ENCODE assay signal across 8 mouse cellular contexts in the genomic region with DNA sequence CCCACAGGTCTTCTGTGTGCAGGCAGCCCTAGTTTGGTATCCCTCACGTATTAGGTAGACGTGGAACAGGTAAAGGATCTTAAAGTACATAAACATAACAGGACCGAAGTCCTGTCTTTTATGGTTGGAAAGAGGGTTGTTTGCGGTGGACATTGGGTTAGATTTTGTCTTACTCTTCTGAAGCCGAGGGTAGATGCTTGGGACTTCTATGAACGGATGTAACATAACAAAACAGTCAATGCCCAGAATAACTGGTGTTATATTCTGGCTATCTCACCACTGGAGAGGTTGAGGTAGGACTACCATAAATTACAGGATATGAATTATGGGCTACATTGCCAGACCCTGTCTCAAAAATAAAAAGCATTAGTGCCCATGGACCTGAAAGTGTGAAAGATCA. TPM values are rescaled to one million over a fixed set of nuclear protein-coding genes. Genes with fewer than 3 reads are reported as not detected.
DNase-seq lines count a peak whose midpoint lies in the region; ATAC-seq and TF ChIP-seq lines count a peak whose summit lies in the region.

TSS of gene Rpp21 (minus strand) at position 101 of the 400 bp plus-strand sequence.

- H3K4me1 ChIP-seq in kidney, postnatal 0 days (replicated peaks; ENCODE audit: insufficient read depth, low read length) = 0 out of 2 replicates have a peak, but pooled peaks cover 4% of the 10 kb centered on the region
- H3K4me1 ChIP-seq in bone marrow, adult 2 months (ENCODE audit: control insufficient read depth, insufficient read depth, low read length) = no peaks in the 10 kb centered on the region; the same call in none of the 2 replicates
- H3K4me1 ChIP-seq in midbrain, embryonic 12.5 days = peaks cover 7% of the 10 kb centered on the region

- H3K27me3 ChIP-seq in kidney, postnatal 0 days (ENCODE audit: insufficient read depth, low read length) = no peaks in the 10 kb centered on the region
- H3K27me3 ChIP-seq in midbrain, embryonic 12.5 days = peaks cover 3% of the 10 kb centered on the region; the same call in 1 of the 2 replicates

- no peak for TF ChIP-seq POLR2A in bone marrow, adult 2 months (IDR thresholded peaks at IDR 0.05; ENCODE audit: borderline replicate concordance, control insufficient read depth, low read depth, low read length)

- no peak for DNase-seq in kidney, postnatal 0 days (ENCODE audit: low spot score)
- DNase-seq in kidney, adult 18-20 months = no peak
- no peak for DNase-seq in gastrocnemius, postnatal 4 days (ENCODE audit: low spot score in 2 of 2)
- no peak for DNase-seq in large intestine, adult 2 months (ENCODE audit: low read depth, low spot score)
- DNase-seq in urinary bladder, postnatal 14 days (ENCODE audit: low spot score) = no peak
- DNase-seq in right cerebral cortex, postnatal 14 days = no peak

- 43% methylated on average over 6 of the region's 6 CpGs for WGBS in kidney, postnatal 0 days
- 36% methylated on average over 6 of the region's 6 CpGs for WGBS in bone marrow, adult 2 months
- WGBS in large intestine, adult 2 months = 22% methylated on average over 6 of the region's 6 CpGs
- WGBS in midbrain, embryonic 12.5 days = 45% methylated on average over 6 of the region's 6 CpGs

- H3K9me3 ChIP-seq in kidney, postnatal 0 days (replicated peaks; ENCODE audit: low read length) = no peaks in the 10 kb centered on the region
- H3K9me3 ChIP-seq in midbrain, embryonic 12.5 days = no peaks in the 10 kb centered on the region

- TF ChIP-seq CTCF in kidney, postnatal 0 days (IDR thresholded peaks at IDR 0.05; ENCODE audit: low read depth) = no peak
- TF ChIP-seq CTCF in bone marrow, adult 2 months (IDR thresholded peaks at IDR 0.05; ENCODE audit: control insufficient read depth, insufficient read depth, low read length) = no peak

- peak within 1 kb of the TSS; percentile 70 for H3K4me2 ChIP-seq in kidney, postnatal 0 days (ENCODE audit: low read length)
- peak within 1 kb of the TSS; percentile 61 for H3K4me2 ChIP-seq in midbrain, embryonic 12.5 days (replicated peaks)

- ATAC-seq in kidney, postnatal 0 days (replicated peaks; ENCODE audit: low FRiP score, low read depth) = no peak
- ATAC-seq in midbrain, embryonic 12.5 days (ENCODE audit: low FRiP score, low read depth) = peak; percentile 3; the same call in 1 of the 2 replicates

- peaks cover 33% of the 10 kb centered on the region for H3K36me3 ChIP-seq in kidney, postnatal 0 days (ENCODE audit: insufficient read depth, low read length)
- H3K36me3 ChIP-seq in midbrain, embryonic 12.5 days = peaks cover 49% of the 10 kb centered on the region

- peak within 1 kb of the TSS; percentile 83 for H3K27ac ChIP-seq in kidney, postnatal 0 days
- H3K27ac ChIP-seq in bone marrow, adult 2 months (ENCODE audit: control insufficient read depth, insufficient read depth, low read depth, low read length, poor library complexity) = peak within 1 kb of the TSS; percentile 92
- peak within 1 kb of the TSS; percentile 64 for H3K27ac ChIP-seq in midbrain, embryonic 12.5 days (replicated peaks)

- H3K4me3 ChIP-seq in kidney, postnatal 0 days (replicated peaks; ENCODE audit: low read depth, low read length) = peak within 1 kb of the TSS; percentile 83
- H3K4me3 ChIP-seq in bone marrow, adult 2 months (replicated peaks; ENCODE audit: control insufficient read depth, low read depth, low read length) = peak within 1 kb of the TSS; percentile 98
- H3K4me3 ChIP-seq in midbrain, embryonic 12.5 days = peak within 1 kb of the TSS; percentile 72

- H3K9ac ChIP-seq in kidney, postnatal 0 days (ENCODE audit: low read depth, low read length) = peak within 1 kb of the TSS; percentile 74
- H3K9ac ChIP-seq in midbrain, embryonic 12.5 days (replicated peaks) = peak within 1 kb of the TSS; percentile 71

RNA-seq across cellular contexts. Expression of gene Rpp21, which starts in this region (rescaled TPM):
- 119 and 137 TPM in 2 replicates for polyA plus RNA-seq in kidney, postnatal 0 days (2015; fragmentation: Nextera tagmentation; extraction: Ambion mirVana)
- polyA plus RNA-seq in bone marrow, adult 2 months (2011; ENCODE audit: insufficient read depth, insufficient read length, low replicate concordance, missing spikeins) = 53.7 and 117 TPM in 2 replicates
- total RNA-seq in gastrocnemius, postnatal 4 days (2021) = 10 to 100 TPM; 24.2 to 26.7 TPM
- polyA plus RNA-seq in large intestine, adult 2 months (2012; rRNA removed) = 105 and 123 TPM in 2 replicates
- polyA plus RNA-seq in midbrain, embryonic 12.5 days (2016; fragmentation: Nextera tagmentation; extraction: Ambion mirVana) = 83.5 and 88.2 TPM in 2 replicates
